Mouse (Mus musculus) hindbrain, embryonic 10.5 days (tissue): ENCODE data around the gene Rdh7. TPM values are rescaled to one million over a fixed set of nuclear protein-coding genes. Genes with fewer than 3 reads are reported as not detected.
"Not testable (repeated sequence)": the region's sequence is repeated elsewhere in the genome, so short reads cannot be mapped to it uniquely, and the experiment has no call there.

ENCODE experiments used
- DNase-seq: peaks from one replicate; pipeline ENCODE4 v3.0.0-alpha.2; 2017; ENCODE audit warnings: low spot score
- H3K27ac ChIP-seq: fragments of 300-500 bp; sonication (generic); 2 replicates; pipeline ENCODE4 v1.5.1; 2016; ENCODE audit warnings: mild to moderate bottlenecking, moderate library complexity
- H3K27me3 ChIP-seq: fragments of 300-500 bp; sonication (generic); 2 replicates; pipeline ENCODE4 v1.6.1; 2016; ENCODE audit warnings: mild to moderate bottlenecking; ENCODE audit not compliant: poor library complexity, insufficient read depth, severe bottlenecking
- H3K36me3 ChIP-seq: fragments of 300-500 bp; sonication (generic); 2 replicates; pipeline ENCODE4 v1.6.1; 2016; ENCODE audit warnings: mild to moderate bottlenecking, moderate library complexity
- H3K4me1 ChIP-seq: fragments of 300-500 bp; sonication (generic); replicated peaks from 2 replicates; pipeline ENCODE4 v1.6.1; 2016; ENCODE audit warnings: mild to moderate bottlenecking
- H3K4me3 ChIP-seq: fragments of 300-500 bp; sonication (generic); 2 replicates; pipeline ENCODE4 v1.5.1; 2016; ENCODE audit warnings: mild to moderate bottlenecking, moderate library complexity
- H3K9me3 ChIP-seq: fragments of 300-500 bp; sonication (generic); 2 replicates; pipeline ENCODE4 v1.6.1; 2016; ENCODE audit warnings: mild to moderate bottlenecking, moderate library complexity
- WGBS: fragments of 180-500 bp; shearing (Covaris S2); methylation state at CpG from one replicate; pipeline ENCODE4 v1.1.7; 2016; 5-methylcytosine and 5-hydroxymethylcytosine counted together
- polyA plus RNA-seq: library from polyadenylated mRNA; unstranded; fragments of >200 nt; fragmentation: Nextera tagmentation; extraction: Ambion mirVana; gene quantifications from 2 replicates; pipeline ENCODE4 v1.2.1, GENCODE M21; 2016

The Rdh7 gene
- polyA plus RNA-seq, 1 experiment from 2014 or later: not detected

GRCm38 (mm10) chr10:127881041-127881440 is 7.6 kb downstream of the Rdh7 start:
- H3K27ac ChIP-seq: no peak overlapping the region
- no peak overlapping the region for H3K4me3 ChIP-seq
- H3K36me3 ChIP-seq: no peaks in the 10 kb centered on the region
- no peaks in the 10 kb centered on the region for H3K27me3 ChIP-seq
- 88% methylated on average over 4 of the region's 4 CpGs for WGBS
- H3K4me1 ChIP-seq: no peaks in the 10 kb centered on the region
- no peaks in the 10 kb centered on the region for H3K9me3 ChIP-seq
- no peak for DNase-seq

DNA sequence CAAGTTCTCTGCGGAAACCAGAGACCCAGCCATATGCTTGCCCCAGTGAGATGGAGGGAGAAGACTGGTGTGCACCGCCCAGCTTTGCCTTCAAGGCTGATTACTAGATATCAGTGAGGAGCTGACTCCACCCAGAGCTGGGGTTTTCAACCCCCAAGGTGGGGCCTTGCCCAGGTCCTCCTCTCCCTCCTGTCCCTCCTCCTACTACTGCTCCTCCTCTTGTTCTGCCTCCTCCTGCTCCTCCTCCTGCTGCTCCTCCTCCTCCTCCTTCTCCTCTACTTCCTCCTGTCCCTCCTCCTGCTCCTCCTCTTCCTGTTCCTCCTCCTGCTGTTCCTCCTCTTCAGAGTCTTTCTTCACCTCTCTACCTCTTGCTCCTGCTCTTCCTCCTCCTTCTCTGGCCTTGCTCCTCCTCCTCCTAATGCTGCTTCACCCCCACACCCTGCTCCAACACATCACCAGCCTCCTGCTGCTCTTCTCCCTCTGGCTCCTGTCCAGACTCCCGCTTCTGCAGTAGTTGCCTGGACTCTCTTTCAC is 9.4 kb downstream of the Rdh7 start:
- Histone ChIP-seq H3K27me3 (no peaks in the 10 kb centered on the region), H3K4me1 (no peaks in the 10 kb centered on the region), H3K4me3 (no peak overlapping the region), H3K9me3 (no peaks in the 10 kb centered on the region), H3K36me3 (no peaks in the 10 kb centered on the region), H3K27ac (no peak overlapping the region)
- DNase-seq: no peak
- WGBS: 86% methylated on average over 3 of the region's 3 CpGs

DNA sequence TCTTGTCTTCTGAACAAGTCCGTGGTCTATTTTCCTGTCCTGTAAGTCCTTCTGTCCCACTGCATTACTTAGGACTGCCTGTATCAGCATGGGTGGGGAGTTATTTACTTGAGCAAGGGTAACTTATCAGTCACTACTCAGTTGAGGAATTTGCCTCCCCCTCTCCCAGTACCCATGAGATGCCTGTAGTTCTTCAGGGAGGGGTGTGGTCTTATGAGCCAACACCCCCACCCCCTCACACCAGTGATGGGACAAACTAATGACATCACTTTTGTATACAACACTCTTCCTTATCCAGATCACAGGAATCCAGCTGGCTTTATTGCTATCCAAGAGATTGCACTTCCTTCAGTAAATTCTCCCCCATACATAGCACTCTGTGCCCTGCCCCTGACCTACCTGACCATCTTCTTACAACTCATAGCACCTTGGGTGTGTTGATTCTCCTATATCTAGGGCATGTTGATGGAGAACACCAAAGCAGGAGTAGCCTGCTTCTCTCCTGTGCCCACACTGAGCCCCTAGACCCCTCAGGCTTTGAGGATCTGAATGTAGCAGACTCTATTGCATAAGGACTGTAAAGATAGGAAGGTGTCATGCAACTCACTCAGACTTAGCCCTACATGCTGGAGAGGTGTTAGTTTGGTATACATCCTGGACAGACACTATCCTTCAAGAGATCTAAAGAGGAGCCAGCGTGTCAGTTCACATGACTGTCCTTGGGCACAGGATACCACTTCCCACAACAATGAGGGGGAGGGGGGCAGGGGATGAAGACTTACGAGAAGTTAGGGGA is 10.2 kb downstream of the Rdh7 start:
- DNase-seq: no peak
- H3K27ac ChIP-seq: no peak overlapping the region

GRCm38 (mm10) chr10:127877681-127878080 is 10.9 kb downstream of the Rdh7 start:
- H3K27ac ChIP-seq: no peak overlapping the region
- H3K27me3 ChIP-seq: no peaks in the 10 kb centered on the region
- H3K36me3 ChIP-seq: no peaks in the 10 kb centered on the region
- no peaks in the 10 kb centered on the region for H3K4me1 ChIP-seq
- no peak overlapping the region for H3K4me3 ChIP-seq
- no peak for DNase-seq
- 60% methylated on average over 2 of the region's 2 CpGs for WGBS
- H3K9me3 ChIP-seq: no peaks in the 10 kb centered on the region

More for the DNA sequence above, 10.2 kb downstream of the Rdh7 start:
- 78% methylated on average over 3 of the region's 3 CpGs for WGBS
- H3K9me3 ChIP-seq: no peaks in the 10 kb centered on the region
- H3K27me3 ChIP-seq: no peaks in the 10 kb centered on the region
- no peak overlapping the region for H3K4me3 ChIP-seq
- no peaks in the 10 kb centered on the region for H3K4me1 ChIP-seq
- no peaks in the 10 kb centered on the region for H3K36me3 ChIP-seq

- H3K9me3 ChIP-seq: peaks cover 9% of the 10 kb centered on the region; the same call in 1 of the 2 replicates
- H3K36me3 ChIP-seq: no peaks in the 10 kb centered on the region
- H3K27me3 ChIP-seq: no peaks in the 10 kb centered on the region
- WGBS: 78% methylated on average over 4 of the region's 4 CpGs
- H3K27ac ChIP-seq: no peak overlapping the region
- no peak for DNase-seq
- no peaks in the 10 kb centered on the region for H3K4me1 ChIP-seq
- no peak overlapping the region for H3K4me3 ChIP-seq
These were observed 16.1 kb downstream of the Rdh7 start for GRCm38 (mm10) chr10:127872484-127872883.

DNA sequence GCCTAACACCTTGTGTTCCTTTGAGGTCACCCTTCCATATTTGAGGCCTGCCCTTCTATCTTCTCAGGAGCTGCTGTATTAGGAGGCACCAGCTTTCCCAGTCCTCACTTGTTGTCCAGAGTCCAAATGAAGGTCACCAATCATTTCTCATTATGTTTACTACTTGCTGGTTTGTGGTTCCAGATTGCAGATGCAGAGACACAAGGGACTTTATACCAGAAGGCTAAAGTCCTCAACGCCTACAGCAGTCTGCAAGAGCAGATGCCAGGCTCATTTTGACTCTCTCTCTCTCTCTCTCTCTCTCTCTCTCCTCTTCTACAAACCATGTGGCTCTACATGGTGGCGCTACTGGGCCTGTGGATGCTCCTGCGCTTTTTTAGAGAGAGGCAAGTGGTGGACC is 22.4 kb downstream of the Rdh7 start, which contains the start of gene Rdh16f2:
Gene Rdh16f2 (plus strand): TSS at position 243 of the 400 bp plus-strand sequence.
- Histone ChIP-seq H3K27me3 (no peaks in the 10 kb centered on the region), H3K9me3 (peaks cover 9% of the 10 kb centered on the region; the same call in 1 of the 2 replicates), H3K36me3 (no peaks in the 10 kb centered on the region), H3K4me3 (no peak within 1 kb of the TSS), H3K27ac (no peak within 1 kb of the TSS), H3K4me1 (no peaks in the 10 kb centered on the region)
- WGBS: 80% methylated on average over 3 of the region's 3 CpGs
- DNase-seq: no peak

GRCm38 (mm10) chr10:127864931-127865330 is 23.7 kb downstream of the Rdh7 start:
- Histone ChIP-seq H3K9me3 (peaks cover 2% of the 10 kb centered on the region; the same call in 1 of the 2 replicates), H3K36me3 (no peaks in the 10 kb centered on the region), H3K4me3 (no peak overlapping the region), H3K4me1 (no peaks in the 10 kb centered on the region), H3K27ac (no peak overlapping the region), H3K27me3 (no peaks in the 10 kb centered on the region)
- DNase-seq: no peak

- no peak for DNase-seq
- no peak overlapping the region for H3K27ac ChIP-seq
- H3K9me3 ChIP-seq: no peaks in the 10 kb centered on the region
- H3K4me1 ChIP-seq: no peaks in the 10 kb centered on the region
- no peaks in the 10 kb centered on the region for H3K36me3 ChIP-seq
- H3K4me3 ChIP-seq: no peak overlapping the region
- H3K27me3 ChIP-seq: no peaks in the 10 kb centered on the region
These were observed 32.2 kb downstream of the Rdh7 start for GRCm38 (mm10) chr10:127856376-127856775.

DNA sequence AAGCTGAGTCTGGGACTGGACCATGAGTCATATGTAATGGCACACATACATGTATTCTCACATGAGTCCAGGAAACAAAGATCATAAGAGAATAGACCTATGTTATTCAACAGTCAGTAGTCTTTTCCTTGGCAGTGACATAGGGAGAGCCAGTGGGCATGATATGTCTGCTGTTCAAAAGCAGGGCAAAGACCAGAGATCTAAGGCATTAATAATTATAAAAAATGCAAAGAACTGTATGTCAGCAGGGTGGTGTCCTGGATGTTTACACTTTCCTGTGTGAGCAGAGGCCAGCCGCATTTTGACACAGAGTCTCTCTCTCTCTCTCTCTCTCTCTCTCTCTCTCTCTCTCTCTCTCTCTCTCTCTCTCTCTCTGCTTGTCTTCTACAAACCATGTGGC is 39.0 kb downstream of the Rdh7 start, which contains the start of gene Rdh19:
Gene Rdh19 (plus strand): TSS at position 301 of the 400 bp plus-strand sequence.
- Histone ChIP-seq H3K27ac (no peak within 1 kb of the TSS), H3K27me3 (no peaks in the 10 kb centered on the region), H3K9me3 (no peaks in the 10 kb centered on the region), H3K4me3 (no peak within 1 kb of the TSS), H3K4me1 (no peaks in the 10 kb centered on the region), H3K36me3 (no peaks in the 10 kb centered on the region)
- no peak for DNase-seq
- WGBS: 90% methylated on average over 1 of the region's 1 CpGs

GRCm38 (mm10) chr10:127848089-127848488 is 40.5 kb downstream of the Rdh7 start:
- no peak overlapping the region for H3K27ac ChIP-seq
- no peaks in the 10 kb centered on the region for H3K27me3 ChIP-seq
- 89% methylated on average over 1 of the region's 1 CpGs for WGBS
- H3K4me1 ChIP-seq: no peaks in the 10 kb centered on the region
- H3K4me3 ChIP-seq: no peak overlapping the region
- H3K36me3 ChIP-seq: no peaks in the 10 kb centered on the region
- H3K9me3 ChIP-seq: no peaks in the 10 kb centered on the region
- DNase-seq: no peak

DNA sequence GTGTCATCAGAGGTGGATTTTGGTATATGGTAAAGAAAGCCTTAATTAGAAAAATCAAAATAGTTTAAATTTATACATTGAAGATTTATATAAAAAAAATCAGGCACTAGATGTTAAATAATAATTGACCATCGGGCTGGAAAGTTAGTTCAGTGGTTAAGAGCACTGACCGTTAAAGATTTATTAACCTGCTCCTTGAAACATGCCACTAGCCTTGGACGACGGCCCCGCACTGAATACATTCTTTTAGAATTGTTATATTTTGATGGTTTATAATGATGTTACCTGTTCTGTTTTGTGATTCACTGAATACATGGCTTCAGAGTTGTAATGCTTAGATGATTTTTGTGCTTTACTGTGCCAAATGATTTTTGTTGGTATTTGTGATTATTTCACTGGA is 42.7 kb downstream of the Rdh7 start:
- H3K4me3 ChIP-seq, H3K9me3 ChIP-seq, H3K4me1 ChIP-seq, DNase-seq, H3K27me3 ChIP-seq, H3K27ac ChIP-seq, H3K36me3 ChIP-seq: not testable (repeated sequence)
- 95% methylated on average over 5 of the region's 5 CpGs for WGBS

DNA sequence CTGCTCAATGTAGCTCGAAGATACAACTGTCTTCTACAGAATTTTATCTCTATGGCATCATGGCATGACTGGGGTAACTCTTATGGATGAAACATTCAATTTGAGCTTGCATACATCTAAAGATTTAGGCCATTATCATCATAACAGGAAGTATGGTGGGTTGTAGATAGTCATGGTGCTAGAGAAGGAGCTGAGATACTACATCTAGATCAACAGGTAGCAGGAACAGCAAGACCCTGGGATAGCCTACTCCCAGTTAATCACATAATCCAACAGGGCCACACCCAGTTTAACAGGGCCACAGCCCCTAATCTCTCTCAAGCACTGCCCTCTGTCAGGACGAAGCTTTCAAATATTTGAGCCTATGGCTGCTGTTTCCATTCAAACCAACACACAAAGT is 47.8 kb downstream of the Rdh7 start:
- no peaks in the 10 kb centered on the region for H3K27me3 ChIP-seq
- H3K9me3 ChIP-seq: peaks cover 6% of the 10 kb centered on the region; the same call in 1 of the 2 replicates
- H3K27ac ChIP-seq: no peak overlapping the region
- no peaks in the 10 kb centered on the region for H3K36me3 ChIP-seq
- no peak for DNase-seq
- no peak overlapping the region for H3K4me3 ChIP-seq
- 77% methylated on average over 2 of the region's 2 CpGs for WGBS
- H3K4me1 ChIP-seq: no peaks in the 10 kb centered on the region

DNA sequence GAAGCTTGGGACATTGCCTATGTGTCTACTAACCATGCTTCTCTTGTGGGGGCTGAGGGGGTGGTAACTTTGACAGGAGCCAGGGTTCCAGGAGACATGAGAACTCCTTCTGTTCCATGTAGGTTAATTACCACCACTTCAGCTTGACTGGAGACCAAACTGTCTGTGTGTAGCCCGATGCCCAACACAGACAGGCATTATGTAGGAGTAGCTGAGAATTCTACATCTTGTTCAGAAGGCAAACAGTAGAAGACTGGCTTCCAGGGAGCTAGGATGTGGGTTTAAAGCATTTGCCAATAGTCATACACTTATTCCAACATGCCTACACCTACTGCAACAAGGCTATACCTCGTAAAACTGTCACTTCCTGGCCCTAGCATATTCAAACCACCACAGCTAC is 50.1 kb downstream of the Rdh7 start:
- DNase-seq: no peak

More for the DNA sequence above, 50.1 kb downstream of the Rdh7 start:
- Histone ChIP-seq H3K27ac (no peak overlapping the region), H3K4me1 (no peaks in the 10 kb centered on the region), H3K4me3 (no peak overlapping the region), H3K27me3 (no peaks in the 10 kb centered on the region), H3K36me3 (no peaks in the 10 kb centered on the region), H3K9me3 (peaks cover 6% of the 10 kb centered on the region; the same call in 1 of the 2 replicates)
- WGBS: 88% methylated on average over 2 of the region's 2 CpGs
